Mouse (Mus musculus) megakaryocyte-erythroid progenitor cell, adult 5-6 weeks (primary cell): Measurements from ENCODE around the gene Hist1h4b. TPM values are rescaled to one million over a fixed set of nuclear protein-coding genes. Genes with fewer than 3 reads are reported as not detected.
"Not testable (repeated sequence)": the region's sequence is repeated elsewhere in the genome, so short reads cannot be mapped to it uniquely, and the experiment has no call there.

Experiments used
- ATAC-seq: replicated peaks from 2 replicates; pipeline ENCODE4 v1.8.0; 2016; ENCODE audit warnings: mild to moderate bottlenecking, inconsistent platforms; ENCODE audit not compliant: severe bottlenecking, poor library complexity, low FRiP score, low TSS enrichment
- total RNA-seq, 2 experiments: library from RNA; stranded (forward) in 1 of 2; stranded (reverse) in 1 of 2; fragments of 200-1000, 215-1000 nt in 1 of 2; fragments of >200 nt in 1 of 2; fragmentation: Nextera tagmentation in 1 of 2; gene quantifications; 2 replicates each; pipeline ENCODE4 v1.2.3; 2014 to 2017

Hist1h4b gene
- 164 and 186 TPM in 2 replicates for total RNA-seq (2014; fragmentation: Nextera tagmentation)
- total RNA-seq (2017): 396 and 733 TPM in 2 replicates

DNA sequence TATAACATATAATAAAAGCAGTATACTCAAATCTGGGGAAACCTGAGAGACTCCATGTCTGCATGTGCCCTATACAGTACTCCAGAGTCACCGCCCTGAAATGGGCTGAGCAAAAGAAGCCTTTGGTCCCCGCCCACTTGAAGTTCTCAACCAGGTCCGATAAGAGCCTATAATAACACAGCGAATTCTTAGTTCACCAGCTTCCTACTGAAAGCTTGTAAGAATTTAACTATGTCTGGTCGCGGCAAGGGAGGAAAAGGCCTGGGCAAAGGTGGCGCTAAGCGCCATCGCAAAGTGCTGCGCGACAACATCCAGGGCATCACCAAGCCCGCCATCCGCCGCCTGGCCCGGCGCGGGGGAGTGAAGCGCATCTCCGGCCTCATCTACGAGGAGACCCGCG, at the start of gene Hist1h4b:
Gene Hist1h4b, plus strand, starts transcription at position 224 of the 400 bp plus-strand sequence.
- peak; percentile 45 for ATAC-seq

- no peak for ATAC-seq
These were observed 48.8 kb upstream of the Hist1h4b start for GRCm38 (mm10) chr13:23708041-23708440.

GRCm38 (mm10) chr13:23708654-23709053, 48.2 kb upstream of the Hist1h4b start:
- no peak for ATAC-seq

GRCm38 (mm10) chr13:23709714-23710373, 47.0 kb upstream of the Hist1h4b start:
- ATAC-seq: no peak

GRCm38 (mm10) chr13:23710374-23711089, 46.3 kb upstream of the Hist1h4b start, which contains the start of gene Hfe:
TSS of gene Hfe (minus strand) at chr13:23710854.
- ATAC-seq: peak; percentile 73

- no peak for ATAC-seq
These were observed 40.4 kb upstream of the Hist1h4b start for GRCm38 (mm10) chr13:23716261-23717042.

DNA sequence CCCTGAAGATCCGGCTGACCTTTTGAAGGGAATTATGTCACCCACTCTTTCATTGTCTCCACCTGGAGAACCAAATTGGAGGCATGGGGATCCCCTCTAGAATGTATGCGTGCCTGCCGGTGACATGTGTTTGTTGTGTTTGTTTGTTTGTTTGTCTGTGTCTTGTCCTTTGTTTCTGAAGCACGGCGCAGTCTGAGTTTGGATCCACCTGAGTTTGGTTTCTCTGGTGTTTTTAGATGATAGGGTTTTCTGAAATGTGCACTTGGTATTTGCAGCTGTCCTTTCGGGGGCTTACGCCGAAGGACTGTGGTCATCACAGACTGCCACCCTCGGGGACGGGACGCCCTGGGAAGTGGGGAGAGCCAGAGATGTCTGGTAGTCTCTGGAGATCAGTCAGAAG, 39.6 kb upstream of the Hist1h4b start:
- no peak for ATAC-seq

DNA sequence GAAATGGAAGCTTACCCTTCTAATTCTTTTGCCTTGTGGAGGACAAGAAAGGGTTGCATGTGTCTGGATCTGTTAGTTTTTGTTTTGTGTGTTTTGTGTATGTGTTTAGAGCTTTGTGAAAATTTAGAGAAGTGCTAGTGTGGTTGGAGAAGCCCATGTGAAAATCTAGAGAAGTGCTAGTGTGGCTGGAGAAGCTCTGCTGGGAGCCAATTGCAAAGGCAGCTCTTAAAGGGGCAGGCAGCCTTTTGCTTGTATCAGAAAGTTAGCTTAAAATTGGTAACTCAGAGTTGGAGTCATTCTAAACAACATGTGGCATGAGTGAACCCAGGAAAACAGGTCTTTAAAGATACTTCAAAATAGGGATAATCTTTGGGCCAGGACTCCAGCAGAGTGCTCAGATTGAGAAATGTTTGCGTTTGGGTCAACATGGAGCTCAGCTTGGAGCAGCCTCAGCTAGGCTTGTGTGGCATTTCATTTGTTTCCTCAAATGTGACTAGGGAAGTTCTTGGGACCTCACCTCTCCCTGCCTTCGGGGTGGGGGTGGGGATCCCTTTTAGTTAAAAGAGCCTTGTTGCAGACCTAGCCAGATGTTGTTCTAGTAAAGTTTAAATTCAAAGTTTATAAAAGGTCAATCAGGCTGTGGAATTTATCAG, 39.1 kb upstream of the Hist1h4b start:
- not testable (repeated sequence) for ATAC-seq

- ATAC-seq: peak; percentile 52; the same call in 1 of the 2 replicates
These were observed 32.6 kb upstream of the Hist1h4b start for GRCm38 (mm10) chr13:23724239-23724638.

GRCm38 (mm10) chr13:23725213-23725612, 31.6 kb upstream of the Hist1h4b start:
- no peak for ATAC-seq

- no peak for ATAC-seq
These were observed 28.2 kb upstream of the Hist1h4b start for GRCm38 (mm10) chr13:23728472-23729191.

DNA sequence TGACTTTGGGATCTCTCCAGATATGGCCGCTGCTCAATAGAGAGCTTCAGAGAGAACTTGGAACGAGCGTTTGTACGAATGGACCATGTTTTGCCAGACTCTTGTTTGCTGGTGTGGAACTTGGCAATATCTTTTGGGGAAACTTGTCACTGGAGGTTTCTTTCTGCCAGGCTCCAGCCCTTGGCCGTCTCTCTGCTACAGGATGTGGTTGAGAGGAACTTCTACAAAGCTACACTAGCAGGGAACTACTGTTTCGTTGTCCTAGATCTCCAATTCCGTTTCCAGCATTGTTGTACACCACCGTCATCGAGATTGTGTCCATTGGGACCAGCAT, 27.7 kb upstream of the Hist1h4b start:
- ATAC-seq: no peak

DNA sequence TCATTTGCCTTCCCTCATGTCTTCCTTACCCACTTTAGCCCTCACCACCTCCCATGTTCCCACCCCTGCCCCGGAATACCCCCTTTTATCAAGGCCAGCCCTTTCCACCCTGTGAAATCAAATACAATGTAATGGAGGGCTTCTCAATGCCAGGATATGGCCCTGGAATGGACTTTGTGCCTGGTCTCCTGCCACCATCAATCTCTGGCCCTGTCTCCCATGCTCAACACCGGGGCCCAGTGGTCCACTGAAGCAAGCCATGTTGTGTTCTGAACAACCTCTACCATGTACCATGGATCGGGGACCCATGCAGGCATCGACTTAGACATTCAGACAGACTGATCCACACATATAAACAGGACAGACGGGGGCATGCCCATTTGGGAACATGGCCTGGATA, 27.1 kb upstream of the Hist1h4b start:
- no peak for ATAC-seq

DNA sequence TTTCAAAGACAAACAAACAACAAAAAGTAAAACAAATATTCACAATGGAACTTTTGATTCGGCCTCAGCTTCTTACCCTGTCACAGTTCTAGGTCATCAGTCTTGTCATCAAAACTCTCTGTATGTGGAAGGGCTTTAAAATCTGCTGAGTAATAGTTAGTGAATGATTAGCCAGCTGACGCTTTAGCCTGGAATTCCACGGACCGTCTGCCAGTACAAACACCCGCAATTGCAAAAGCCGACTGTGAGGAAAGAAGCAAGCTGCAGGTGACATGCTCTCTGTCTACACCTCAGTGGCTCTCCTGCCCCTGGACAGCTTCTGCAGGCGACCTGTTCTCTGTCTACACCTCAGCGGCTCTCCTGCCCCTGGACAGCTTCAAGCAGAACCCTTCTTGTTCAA, 26.3 kb upstream of the Hist1h4b start:
- no peak for ATAC-seq

- peak; percentile 75; the same call in 1 of the 2 replicates for ATAC-seq
These were observed 24.5 kb upstream of the Hist1h4b start for GRCm38 (mm10) chr13:23732156-23732804.

- ATAC-seq: no peak
These were observed 19.7 kb upstream of the Hist1h4b start for GRCm38 (mm10) chr13:23737091-23737490.

- no peak for ATAC-seq
These were observed 18.8 kb upstream of the Hist1h4b start for GRCm38 (mm10) chr13:23738041-23738440.

DNA sequence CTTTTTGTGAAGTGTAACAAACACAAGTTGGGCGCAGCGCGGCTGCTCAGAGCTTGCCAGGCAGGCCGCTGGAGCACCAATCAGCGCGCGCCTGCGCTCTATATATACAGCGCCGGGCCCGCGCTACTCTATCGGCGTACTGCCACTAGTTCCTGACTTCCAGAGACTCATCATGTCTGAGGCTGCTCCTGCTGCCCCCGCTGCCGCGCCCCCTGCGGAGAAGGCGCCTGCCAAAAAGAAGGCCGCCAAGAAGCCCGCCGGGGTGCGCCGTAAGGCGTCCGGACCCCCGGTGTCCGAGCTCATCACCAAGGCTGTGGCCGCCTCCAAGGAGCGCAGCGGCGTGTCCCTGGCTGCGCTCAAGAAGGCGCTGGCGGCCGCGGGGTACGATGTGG, 18.1 kb upstream of the Hist1h4b start, which contains the start of gene Hist1h1c:
Gene Hist1h1c, plus strand, starts transcription at position 132 of the 392 bp plus-strand sequence.
- ATAC-seq: peak; percentile 75
